Mouse (Mus musculus) fibroblast of lung, adult 2 months (primary cell): ENCODE measurements around the gene Tnfsf13.

Experiments
- DNase-seq: peaks from one replicate; pipeline ENCODE4 v3.0.0-alpha.2; 2011; ENCODE audit warnings: low read depth

Tnfsf13 gene

DNA sequence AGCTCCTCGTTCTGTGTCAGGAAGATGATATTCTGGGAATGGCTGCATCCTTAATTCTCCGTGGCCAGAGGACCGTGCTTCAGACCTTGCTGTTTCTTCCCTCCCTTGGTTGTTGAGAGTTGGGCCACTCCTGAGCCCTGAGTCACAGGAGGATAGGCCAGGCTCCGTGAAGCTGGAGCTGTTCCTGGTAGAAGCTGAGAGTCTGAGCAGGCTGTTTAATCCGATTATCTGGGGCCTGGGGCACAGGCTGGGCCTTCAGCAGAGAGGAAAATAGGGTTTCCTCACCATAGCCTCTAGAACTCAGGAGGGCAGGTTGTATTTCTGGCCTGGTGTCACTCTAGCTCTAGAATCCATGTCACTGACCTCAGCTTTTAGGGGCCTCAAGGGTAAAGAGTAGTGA is 32.2 kb downstream of the Tnfsf13 start:
- DNase-seq, result no peak

DNA sequence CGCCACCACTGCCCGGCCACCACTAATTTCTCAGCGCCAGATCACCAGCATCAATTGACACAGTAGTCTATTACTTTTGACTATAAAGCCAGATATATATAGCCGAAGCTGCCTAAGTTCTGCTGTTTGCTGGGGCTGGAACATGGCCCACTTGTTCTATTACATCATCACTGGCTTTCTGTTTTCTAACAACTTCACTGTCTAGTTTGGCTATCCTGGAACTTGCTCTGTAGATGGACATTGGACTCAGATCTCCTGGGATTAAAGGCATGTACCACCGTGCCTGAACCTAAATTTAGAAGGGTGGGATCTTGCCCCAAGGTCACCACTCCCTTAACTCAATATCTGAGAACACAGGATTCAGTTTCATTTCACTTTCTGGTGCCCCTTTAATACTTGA is 39.7 kb downstream of the Tnfsf13 start:
- no peak for DNase-seq

DNA sequence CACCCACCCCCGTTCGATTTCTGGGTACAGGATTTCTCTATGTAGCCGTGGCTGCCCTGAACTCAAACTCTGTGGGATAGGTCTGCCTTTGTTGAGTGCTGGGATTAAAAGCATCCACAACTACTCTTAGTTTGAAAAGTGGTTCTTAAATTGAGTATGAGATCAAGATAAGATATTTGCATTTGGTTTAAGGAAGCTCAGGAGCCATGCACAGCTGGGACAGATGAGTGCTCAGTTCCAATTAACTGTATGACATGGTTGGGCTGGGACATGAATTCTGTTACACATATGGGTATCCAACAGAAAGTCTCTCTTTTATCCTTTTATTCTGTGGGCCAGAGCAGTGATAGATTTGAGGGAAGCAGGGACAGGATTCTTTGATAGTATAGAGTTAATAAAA is 50.1 kb downstream of the Tnfsf13 start:
- no peak for DNase-seq

DNA sequence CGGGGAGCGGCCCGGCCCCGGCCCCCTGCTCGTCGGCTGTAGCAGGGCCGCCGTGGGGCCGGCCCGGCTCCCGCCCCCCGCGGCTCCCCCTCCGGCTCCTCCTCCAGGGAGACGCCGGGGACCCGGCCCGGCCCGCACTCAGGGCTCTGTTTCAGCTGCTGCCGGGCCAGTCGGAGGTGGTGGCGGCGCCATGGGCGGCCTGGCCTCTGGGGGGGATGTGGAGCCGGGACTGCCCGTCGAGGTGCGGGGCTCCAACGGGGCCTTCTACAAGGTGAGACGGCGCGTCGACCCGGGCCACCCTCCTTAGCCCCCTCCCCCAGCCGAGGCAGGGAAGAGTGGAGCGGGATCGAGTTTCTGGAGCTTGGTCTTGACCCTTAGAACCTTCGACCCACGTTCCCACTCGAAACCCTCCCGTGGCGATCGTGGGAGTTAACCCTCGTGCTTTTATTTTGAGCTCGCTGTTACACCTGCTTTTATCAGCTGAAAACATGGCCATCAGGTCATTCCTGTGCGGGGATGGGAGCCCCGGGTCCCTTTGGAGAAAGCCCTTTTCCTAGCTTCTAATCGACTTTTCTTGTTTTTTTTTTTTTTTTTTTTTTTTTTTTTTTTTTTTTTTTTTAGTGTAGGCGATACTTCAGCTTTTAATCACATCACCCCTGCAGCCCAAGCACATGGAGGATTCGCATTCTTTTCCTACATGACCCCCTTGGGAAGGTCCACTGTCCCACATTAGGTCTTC is 52.3 kb downstream of the Tnfsf13 start:
- DNase-seq, result no peak
